Mouse (Mus musculus) MN1 (cell line): ENCODE results near the gene S100g.

ENCODE experiments used
- DNase-seq: peaks from one replicate; pipeline ENCODE4 v3.0.0-alpha.2; 2016; ENCODE audit warnings: low spot score

S100g gene

DNA sequence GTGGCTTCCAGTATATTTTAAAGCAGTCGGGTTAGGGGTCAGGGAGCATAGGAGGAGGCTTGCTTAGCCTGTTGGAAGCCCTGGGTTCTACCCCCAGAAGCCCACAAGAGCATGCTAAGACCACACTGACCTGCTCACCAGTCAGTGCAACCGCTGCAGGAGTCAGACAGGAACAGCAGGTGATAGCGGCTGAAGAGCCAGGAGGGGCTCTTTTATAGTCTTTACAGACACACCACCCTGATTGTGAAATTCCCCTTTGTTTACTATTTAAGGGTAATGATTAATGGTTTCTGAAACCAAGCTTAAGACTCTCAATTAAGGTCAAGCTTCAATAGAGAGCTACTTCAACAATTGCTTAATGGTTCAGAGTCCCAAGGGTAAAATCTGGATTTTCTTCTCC lies at the start of gene S100g:
S100g (minus strand) TSS at position 217 of the 400 bp plus-strand sequence.
- DNase-seq = no peak

DNA sequence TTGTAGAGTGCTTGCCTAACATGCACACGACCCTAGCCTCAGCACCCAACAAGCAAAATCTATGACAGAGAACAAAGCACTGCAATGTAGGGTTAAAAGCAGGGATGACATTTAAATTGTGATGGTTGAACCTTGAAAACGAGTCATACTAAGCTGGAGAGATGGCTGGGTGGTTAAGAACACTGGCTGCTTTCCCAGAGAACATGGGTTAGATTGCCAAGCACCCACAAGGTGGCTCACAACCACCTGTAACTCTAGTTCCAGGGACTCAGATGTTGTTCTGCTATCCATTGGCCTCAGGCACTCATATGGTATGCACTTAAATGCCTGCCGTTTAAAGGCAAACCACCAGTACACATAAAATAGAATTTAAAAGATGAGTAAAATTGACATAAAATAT lies 27.7 kb upstream of the S100g start:
- no peak for DNase-seq

DNA sequence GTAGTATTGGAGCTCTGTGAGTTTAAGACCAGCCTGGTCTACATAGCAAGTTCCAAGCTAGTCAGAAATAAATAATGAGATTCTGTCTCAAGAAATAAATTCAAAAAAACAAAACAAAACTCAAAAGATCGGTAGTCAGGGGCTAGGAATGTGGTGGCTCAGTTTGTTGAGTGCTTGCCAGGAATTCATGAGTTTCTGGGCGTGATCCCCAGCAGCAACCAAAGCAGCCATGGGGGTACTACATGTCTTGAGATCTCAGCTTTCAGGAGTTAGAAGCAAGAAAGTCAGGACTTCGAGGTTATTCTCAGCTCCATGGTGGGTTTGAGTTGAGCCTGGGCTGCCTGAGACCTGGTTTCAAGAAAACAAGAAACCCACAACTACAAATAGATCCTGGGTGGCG lies 27.0 kb upstream of the S100g start:
- DNase-seq = no peak

DNA sequence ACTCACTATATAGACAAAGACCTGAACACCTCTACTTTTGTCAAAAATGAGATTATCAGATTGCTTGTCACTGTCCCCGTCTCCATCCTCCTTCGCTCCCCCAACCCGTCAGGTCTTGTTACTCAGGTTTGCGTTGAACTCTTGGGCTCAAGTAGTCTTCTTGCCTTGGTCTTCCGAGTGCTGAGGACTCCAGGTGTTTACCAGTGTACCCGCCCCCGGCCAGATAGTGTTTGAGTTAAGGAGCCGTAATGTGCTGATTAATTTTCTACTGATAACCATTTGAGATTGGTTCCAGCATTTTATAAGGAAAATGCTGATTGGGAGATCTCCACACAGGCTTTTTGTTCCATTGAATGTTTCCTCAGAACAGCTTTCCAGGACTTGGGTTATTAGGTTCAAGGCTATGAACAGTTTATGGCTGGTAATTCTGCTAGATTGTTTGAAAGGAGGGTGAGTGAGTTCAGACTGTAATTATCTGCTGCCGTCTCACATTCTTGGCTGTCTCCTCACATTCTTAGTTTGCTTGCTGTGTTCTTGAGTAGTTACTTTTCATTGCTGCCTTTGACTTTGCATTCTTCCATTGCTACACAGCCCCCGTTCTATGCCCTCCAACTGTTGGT lies 22.6 kb upstream of the S100g start:
- DNase-seq = no peak

DNA sequence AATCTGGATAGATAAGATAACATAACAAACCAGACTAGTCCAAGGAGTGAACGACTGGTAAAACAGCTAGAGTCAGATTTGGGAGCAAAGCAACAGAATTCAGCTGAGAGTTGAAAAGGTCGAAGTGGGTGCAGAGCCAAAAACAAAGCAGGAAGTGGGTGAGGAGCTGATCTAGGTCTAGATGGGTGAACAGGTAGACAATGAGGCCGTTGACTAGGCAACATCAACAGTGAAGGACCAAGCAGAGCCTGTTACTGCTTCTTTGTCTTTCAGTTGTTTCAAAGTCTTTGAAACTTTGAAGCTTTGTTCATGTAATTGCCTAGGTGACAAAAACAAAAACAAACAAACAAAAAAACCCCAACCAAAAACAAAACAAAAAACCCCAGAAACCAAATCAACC lies 11.8 kb upstream of the S100g start:
- no peak for DNase-seq

DNA sequence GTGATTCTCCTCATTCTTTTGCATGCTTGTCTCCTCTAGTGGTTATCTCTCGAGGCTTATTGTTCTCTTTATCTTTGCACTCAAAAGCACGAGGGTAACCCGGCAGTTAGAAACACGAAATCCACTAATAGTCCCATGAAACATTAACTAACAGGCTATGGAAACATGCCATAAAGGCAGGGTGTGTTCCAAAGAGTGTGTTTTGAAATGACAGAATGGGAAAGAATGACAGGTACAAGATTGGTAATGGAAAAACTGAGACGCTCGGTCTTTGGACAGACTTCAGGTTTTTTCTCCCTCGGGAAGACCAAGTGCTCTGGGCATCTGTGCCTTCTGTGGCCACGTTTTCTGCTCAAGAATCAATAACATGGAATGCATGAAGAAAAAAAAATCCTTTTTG lies 3.1 kb upstream of the S100g start:
- DNase-seq = no peak

DNA sequence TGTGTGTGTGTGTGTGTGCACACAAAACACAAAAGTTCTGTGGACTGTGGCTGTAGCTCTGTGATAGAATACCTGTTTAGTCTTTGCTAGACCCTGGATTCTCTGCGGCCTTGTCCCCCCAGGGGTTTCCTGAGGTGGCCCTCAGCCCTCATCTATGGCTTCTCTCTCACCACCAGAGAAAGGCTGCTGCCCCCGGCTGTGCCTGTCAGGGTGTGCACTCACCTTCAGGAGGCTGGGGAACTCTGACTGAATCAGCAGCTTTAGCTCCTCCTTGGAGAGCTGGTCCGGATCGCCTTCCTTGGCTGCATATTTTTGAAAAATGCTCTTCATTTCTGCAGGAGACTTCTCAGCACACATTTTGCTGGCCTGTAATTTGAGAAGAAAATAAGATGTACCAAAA lies 559 bp downstream of the S100g start:
- DNase-seq = no peak

DNA sequence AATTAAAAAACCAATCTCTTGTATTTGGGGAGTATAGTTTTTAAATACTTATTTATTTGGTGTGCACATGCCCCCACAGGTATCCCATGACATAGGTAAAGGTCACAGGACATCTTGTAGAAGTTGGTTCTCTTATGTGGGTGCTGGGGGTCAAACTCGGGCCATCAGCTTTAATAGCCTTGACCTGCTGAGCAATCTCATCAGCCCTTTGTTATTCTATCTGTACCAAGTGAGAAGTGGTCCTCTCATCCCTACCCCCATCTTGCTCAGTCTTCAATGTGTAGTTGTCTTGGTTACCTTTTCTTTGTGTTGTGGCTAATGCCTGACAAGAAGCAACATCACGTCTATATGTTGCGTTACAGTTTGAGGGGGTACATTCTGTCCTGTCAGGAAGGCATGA lies 6.5 kb downstream of the S100g start:
- DNase-seq = no peak

DNA sequence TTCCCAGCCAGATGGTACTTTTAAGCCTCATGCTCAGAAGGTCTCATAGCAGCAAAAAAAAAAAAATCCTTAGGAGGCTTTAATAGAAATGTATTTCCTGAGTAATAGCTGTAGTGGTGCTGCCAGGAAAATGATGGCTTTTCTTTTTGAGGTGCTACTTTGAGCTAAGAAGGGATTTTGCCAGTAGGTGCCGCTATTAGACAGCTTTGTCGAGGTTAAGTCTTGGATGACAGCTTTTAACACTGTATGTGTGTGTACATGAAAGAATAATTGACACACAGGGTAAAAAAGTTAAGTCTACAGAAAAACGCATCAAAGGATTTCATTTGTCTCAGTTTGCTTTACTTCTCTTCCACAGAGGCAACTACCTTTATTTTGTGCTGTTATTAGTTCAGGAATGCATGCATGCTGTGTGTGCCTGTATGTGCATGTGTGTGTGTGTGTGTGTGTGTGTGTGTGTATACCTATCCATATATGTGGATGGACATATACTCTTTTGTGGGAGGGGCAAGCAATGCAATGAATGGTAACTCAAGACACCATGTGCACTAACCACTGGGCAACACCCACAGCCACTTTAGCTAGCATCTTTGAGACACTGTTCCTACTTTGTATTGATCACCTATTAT lies 14.5 kb downstream of the S100g start:
- peak; percentile 51 for DNase-seq

DNA sequence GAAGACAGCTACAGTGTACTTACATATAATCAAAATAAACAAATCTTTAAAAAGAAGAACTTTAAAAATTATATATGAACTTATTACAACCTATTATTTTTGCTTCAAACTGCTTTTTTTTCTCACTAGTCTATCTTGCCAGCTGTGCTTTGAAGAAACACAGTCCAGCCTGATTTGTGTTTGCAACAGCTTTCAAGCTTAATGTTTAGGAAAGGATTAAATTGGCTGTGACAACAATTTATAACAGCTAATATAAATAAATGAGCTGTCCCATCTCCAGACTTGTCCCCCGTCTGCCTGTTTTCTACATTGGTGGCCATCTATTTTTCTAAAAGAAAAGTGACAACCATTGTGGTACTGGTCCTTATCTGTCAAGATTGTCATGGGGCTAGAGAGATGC lies 22.4 kb downstream of the S100g start:
- no peak for DNase-seq

DNA sequence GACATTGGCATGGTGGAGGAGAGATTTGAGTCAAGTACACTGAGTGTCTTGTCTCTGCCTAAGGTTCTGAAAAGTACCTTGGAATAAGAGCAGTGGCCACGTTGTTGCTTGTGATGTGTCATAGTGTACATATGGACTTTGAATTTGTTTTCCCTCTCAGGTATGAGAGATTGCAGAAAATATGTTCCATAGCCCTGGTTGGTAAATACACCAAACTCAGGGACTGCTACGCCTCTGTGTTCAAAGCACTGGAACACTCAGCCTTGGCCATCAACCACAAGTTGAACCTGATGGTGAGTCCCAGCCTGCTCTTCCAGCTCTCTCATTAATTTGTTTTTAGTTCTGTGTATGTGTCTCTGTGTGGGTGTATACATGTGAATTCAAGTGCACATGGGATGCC lies 32.9 kb downstream of the S100g start:
- no peak for DNase-seq

DNA sequence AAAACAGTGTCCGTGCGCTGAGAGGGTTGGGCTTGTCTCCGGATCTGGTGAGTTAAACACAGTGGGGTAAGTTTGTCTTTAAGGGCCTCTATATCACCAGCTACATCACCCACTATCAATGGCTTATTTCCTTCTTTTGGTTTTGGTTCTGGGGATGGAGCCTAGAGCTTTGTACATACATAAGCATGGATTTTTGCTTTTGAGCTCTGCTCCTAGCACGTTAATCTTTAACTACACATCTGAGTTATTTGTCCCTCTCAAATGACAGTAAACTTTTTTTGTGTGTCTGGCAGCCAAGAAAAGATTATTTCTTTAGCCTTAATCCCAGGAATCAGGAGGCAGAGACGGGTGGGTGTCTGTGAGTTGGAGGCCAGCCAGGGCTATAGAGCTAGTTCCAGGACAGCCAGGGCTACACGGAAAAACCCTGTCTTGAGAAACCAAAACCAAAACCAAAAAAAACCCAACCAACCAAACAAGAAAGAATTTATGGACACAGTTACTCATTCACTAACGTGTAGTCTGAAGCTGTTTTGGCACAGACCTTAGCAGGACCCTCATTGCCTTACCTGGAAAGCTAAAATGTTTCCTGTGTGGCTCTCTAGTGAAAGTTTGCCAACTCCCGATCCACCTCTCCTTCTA lies 42.8 kb downstream of the S100g start:
- no peak for DNase-seq

DNA sequence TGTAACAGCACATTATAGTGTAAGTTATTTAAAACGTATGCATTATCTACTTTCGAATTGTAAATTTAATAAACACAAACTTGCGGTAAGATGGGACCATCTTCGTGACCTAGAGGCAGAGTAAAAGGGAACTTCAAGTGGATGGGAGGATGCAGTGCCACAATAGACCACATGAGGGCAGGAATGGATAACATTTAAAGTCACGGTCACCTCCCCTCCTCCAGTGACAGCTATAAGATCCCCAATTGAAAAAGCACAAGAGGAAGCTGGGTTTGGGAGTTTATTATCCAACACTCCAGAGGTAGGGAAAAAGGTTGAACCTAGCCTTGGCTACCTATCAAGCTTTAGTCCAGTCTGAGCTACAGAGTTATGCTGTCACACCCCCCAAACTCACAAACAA lies 48.7 kb downstream of the S100g start:
- DNase-seq = peak; percentile 51

DNA sequence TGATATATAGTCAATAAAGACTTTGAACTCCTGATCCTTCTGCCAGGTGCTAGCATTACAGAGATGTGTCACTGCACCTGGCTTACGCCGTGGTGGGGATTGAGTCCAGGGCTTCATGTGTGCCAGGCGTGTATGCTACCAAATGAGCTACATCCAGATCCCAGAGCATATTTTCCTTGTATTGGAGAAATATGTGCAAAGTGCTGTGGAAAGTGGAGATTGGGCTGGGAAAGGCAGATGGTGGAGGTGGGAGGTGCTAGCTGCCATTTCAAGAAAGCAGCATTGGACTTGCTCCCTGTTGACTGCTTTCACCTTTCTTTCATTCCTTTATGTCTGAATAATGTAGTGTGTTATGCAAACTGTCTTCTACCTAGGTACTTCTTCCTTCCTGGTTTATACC lies 50.7 kb downstream of the S100g start:
- DNase-seq = no peak
